28 mouse cellular contexts compared by ENCODE assay signal in the genomic region with DNA sequence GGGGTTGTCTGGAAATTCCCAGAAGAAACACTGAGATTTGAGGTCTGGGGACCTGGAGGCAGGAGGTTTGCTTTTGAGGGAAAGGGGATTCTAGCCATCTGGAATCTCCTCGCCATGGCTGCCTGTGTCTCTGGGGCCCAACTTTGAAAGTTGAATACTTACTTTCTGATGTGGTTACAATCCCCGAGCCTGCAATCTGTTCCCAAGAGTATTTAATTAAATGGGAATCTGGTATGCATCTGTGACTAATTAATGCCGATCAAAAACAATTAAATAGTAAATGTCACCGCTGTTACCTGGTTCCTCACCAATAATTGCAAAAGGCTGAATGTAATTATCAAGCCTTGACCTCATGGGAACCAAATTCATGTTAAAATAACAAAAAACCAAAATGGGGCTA. TPM values are rescaled to one million over a fixed set of nuclear protein-coding genes. Genes with fewer than 3 reads are reported as not detected.
DNase-seq lines count a peak whose midpoint lies in the region; ATAC-seq and TF ChIP-seq lines count a peak whose summit lies in the region.
"Had no signal": no experiment of that assay in that cellular context is flagged by ENCODE, and none has a peak within 500 bp of the region (broad histone marks: within the 10 kb centered on the region; RNA-seq: fewer than 3 reads in every experiment).

No protein-coding gene starts in this region.

- H3K36me3 ChIP-seq in hindbrain, postnatal 0 days (ENCODE audit: insufficient read depth, low read length), result no peaks in the 10 kb centered on the region
- H3K36me3 ChIP-seq in hindbrain, embryonic 10.5 days, result no peaks in the 10 kb centered on the region
- H3K36me3 ChIP-seq in embryonic facial prominence, embryonic 10.5 days (replicated peaks), result no peaks in the 10 kb centered on the region
- H3K36me3 ChIP-seq: embryonic facial prominence, embryonic 15.5 days; heart, embryonic 13.5 days; hindbrain, embryonic 15.5 days; neural tube, embryonic 12.5 days had no signal

- DNase-seq in hindbrain, postnatal 0 days (ENCODE audit: low spot score), result peak; percentile 27
- DNase-seq in hindbrain, embryonic 10.5 days (ENCODE audit: low spot score), result no peak
- peak; percentile 32 for DNase-seq in Muller cell, postnatal 12 days (ENCODE audit: inconsistent ontology term)
- DNase-seq in embryonic facial prominence, embryonic 10.5 days (ENCODE audit: low spot score), result peak; percentile 56
- DNase-seq in forelimb bud, embryonic 11.5 days (ENCODE audit: low read depth, low spot score), result peak; percentile 21
- DNase-seq in urinary bladder, postnatal 14 days (ENCODE audit: low spot score), result no peak
- no peak for DNase-seq in cerebellum, postnatal 14 days
- DNase-seq: adrenal gland, adult 8-10 months; cerebellum, adult 8-10 months; cerebellum, postnatal 36 days; gastrocnemius, adult 2 months; kidney, adult 2 months; left cerebral cortex, postnatal 4 days; lung, adult 2 months; right cerebral cortex, adult 18-20 months; spleen, adult 18-20 months had no signal

- no peak overlapping the region for H3K9ac ChIP-seq in hindbrain, postnatal 0 days (replicated peaks; ENCODE audit: low read length)
- H3K9ac ChIP-seq: embryonic facial prominence, embryonic 15.5 days; forebrain, embryonic 13.5 days; heart, embryonic 13.5 days; hindbrain, embryonic 15.5 days; liver, embryonic 14.5 days; neural tube, embryonic 12.5 days had no signal

- no peaks in the 10 kb centered on the region for H3K27me3 ChIP-seq in hindbrain, postnatal 0 days (ENCODE audit: insufficient read depth, low read length)
- no peaks in the 10 kb centered on the region for H3K27me3 ChIP-seq in hindbrain, embryonic 10.5 days (ENCODE audit: insufficient read depth, poor library complexity, severe bottlenecking)
- no peaks in the 10 kb centered on the region for H3K27me3 ChIP-seq in embryonic facial prominence, embryonic 10.5 days (replicated peaks; ENCODE audit: low read depth, poor library complexity, severe bottlenecking)
- H3K27me3 ChIP-seq: embryonic facial prominence, embryonic 15.5 days; heart, embryonic 13.5 days; hindbrain, embryonic 15.5 days; neural tube, embryonic 12.5 days had no signal

- no peak overlapping the region for H3K4me3 ChIP-seq in hindbrain, postnatal 0 days (ENCODE audit: low read length)
- no peak overlapping the region for H3K4me3 ChIP-seq in hindbrain, embryonic 10.5 days
- H3K4me3 ChIP-seq in embryonic facial prominence, embryonic 10.5 days, result no peak overlapping the region
- H3K4me3 ChIP-seq: embryonic facial prominence, embryonic 15.5 days; forebrain, embryonic 13.5 days; gastrocnemius, adult 2 months; heart, embryonic 13.5 days; hindbrain, embryonic 15.5 days; layer of hippocampus, adult 2 months; myocyte; neural tube, embryonic 12.5 days had no signal

- peaks cover 17% of the 10 kb centered on the region for H3K9me3 ChIP-seq in hindbrain, postnatal 0 days (ENCODE audit: low read length)
- peaks cover 24% of the 10 kb centered on the region for H3K9me3 ChIP-seq in hindbrain, embryonic 10.5 days
- peaks cover 20% of the 10 kb centered on the region for H3K9me3 ChIP-seq in embryonic facial prominence, embryonic 10.5 days

- H3K4me1 ChIP-seq in hindbrain, postnatal 0 days (ENCODE audit: insufficient read depth, low read length), result no peaks in the 10 kb centered on the region
- peaks cover 5% of the 10 kb centered on the region; the same call in 1 of the 2 replicates for H3K4me1 ChIP-seq in hindbrain, embryonic 10.5 days (replicated peaks)
- H3K4me1 ChIP-seq in embryonic facial prominence, embryonic 10.5 days, result peaks cover 29% of the 10 kb centered on the region
- H3K4me1 ChIP-seq: heart, embryonic 13.5 days; hindbrain, embryonic 15.5 days; neural tube, embryonic 12.5 days had no signal

- ATAC-seq in hindbrain, postnatal 0 days, result no peak
- ATAC-seq: forebrain, embryonic 13.5 days; midbrain, embryonic 16.5 days had no signal

- no peak overlapping the region for H3K27ac ChIP-seq in hindbrain, postnatal 0 days
- H3K27ac ChIP-seq in hindbrain, embryonic 10.5 days, result no peak overlapping the region
- peak overlapping the region; percentile 83 for H3K27ac ChIP-seq in embryonic facial prominence, embryonic 10.5 days (replicated peaks)
- H3K27ac ChIP-seq: embryonic facial prominence, embryonic 15.5 days; forebrain, embryonic 13.5 days; gastrocnemius, adult 2 months; heart, embryonic 13.5 days; hindbrain, embryonic 15.5 days; layer of hippocampus, adult 2 months; liver, embryonic 14.5 days; macrophage; neural tube, embryonic 12.5 days had no signal

- no peak overlapping the region for H3K4me2 ChIP-seq in hindbrain, postnatal 0 days (ENCODE audit: low read depth, low read length)
- H3K4me2 ChIP-seq: embryonic facial prominence, embryonic 15.5 days; forebrain, embryonic 13.5 days; heart, embryonic 13.5 days; hindbrain, embryonic 15.5 days; neural tube, embryonic 12.5 days had no signal

- TF ChIP-seq CTCF in hindbrain, postnatal 0 days (IDR thresholded peaks at IDR 0.05; ENCODE audit: low read depth), result no peak

- WGBS in hindbrain, postnatal 0 days, result 67% methylated on average over 4 of the region's 4 CpGs
- WGBS in hindbrain, embryonic 10.5 days, result 80% methylated on average over 4 of the region's 4 CpGs
- WGBS in embryonic facial prominence, embryonic 10.5 days, result 38% methylated on average over 4 of the region's 4 CpGs

RNA-seq across cellular contexts. Expression of a gene that starts 13.7 kb away (rescaled TPM):
- total RNA-seq in hindbrain, postnatal 0 days (2014; rRNA removed), result 17.1 and 19.1 TPM in 2 replicates
- polyA plus RNA-seq in hindbrain, postnatal 0 days (2015; fragmentation: Nextera tagmentation; extraction: Ambion mirVana), result 462 and 467 TPM in 2 replicates
- 377 and 428 TPM in 2 replicates for polyA plus RNA-seq in hindbrain, embryonic 10.5 days (2016; fragmentation: Nextera tagmentation; extraction: Ambion mirVana)
- polyA plus RNA-seq in embryonic facial prominence, embryonic 10.5 days (2016; fragmentation: Nextera tagmentation; extraction: Ambion mirVana), result 431 and 444 TPM in 2 replicates

RNA-seq across cellular contexts. Expression of a gene that starts 48.1 kb away (rescaled TPM):
- total RNA-seq in hindbrain, postnatal 0 days (2014; rRNA removed), result 86.6 and 88.5 TPM in 2 replicates
- polyA plus RNA-seq in hindbrain, postnatal 0 days (2015; fragmentation: Nextera tagmentation; extraction: Ambion mirVana), result 310 and 315 TPM in 2 replicates
- 331 and 370 TPM in 2 replicates for polyA plus RNA-seq in hindbrain, embryonic 10.5 days (2016; fragmentation: Nextera tagmentation; extraction: Ambion mirVana)
- polyA plus RNA-seq in embryonic facial prominence, embryonic 10.5 days (2016; fragmentation: Nextera tagmentation; extraction: Ambion mirVana), result 388 and 409 TPM in 2 replicates

RNA-seq across cellular contexts. Expression of a gene that starts 51.8 kb away (rescaled TPM):
- total RNA-seq in hindbrain, postnatal 0 days (2014; rRNA removed), result 69.4 and 85.3 TPM in 2 replicates
- 60.6 and 64.4 TPM in 2 replicates for polyA plus RNA-seq in hindbrain, postnatal 0 days (2015; fragmentation: Nextera tagmentation; extraction: Ambion mirVana)
- 12.3 and 17.2 TPM in 2 replicates for polyA plus RNA-seq in hindbrain, embryonic 10.5 days (2016; fragmentation: Nextera tagmentation; extraction: Ambion mirVana)
- polyA plus RNA-seq in embryonic facial prominence, embryonic 10.5 days (2016; fragmentation: Nextera tagmentation; extraction: Ambion mirVana), result 51.7 and 80.8 TPM in 2 replicates
- total RNA-seq: megakaryocyte-erythroid progenitor cell, adult 5-6 weeks; MEL had no signal

Comparison
In these comparisons a context has a peak if more than half of its experiments do, and no peak if none do; other contexts are left out.
1. DNase-seq: peak in hindbrain, postnatal 0 days (single experiment), Muller cell, postnatal 12 days (single experiment), embryonic facial prominence, embryonic 10.5 days (single experiment) and forelimb bud, embryonic 11.5 days (single experiment); none in hindbrain, embryonic 10.5 days (single experiment), urinary bladder, postnatal 14 days (single experiment) and cerebellum, postnatal 14 days (0 of 2).